Mouse (Mus musculus): Measurements from ENCODE around the gene Wapl. TPM values are rescaled to one million over a fixed set of nuclear protein-coding genes. Genes with fewer than 3 reads are reported as not detected.
A peak's percentile ranks its signal among the peaks of the same experiment; 100 is the strongest.

Wapl gene
- polyA plus RNA-seq, 1 experiment from 2014 or later, result 38.8 TPM

- Histone ChIP-seq H3K36me3 (ENCODE audit: control insufficient read depth, insufficient read depth, low read length) (peaks cover 4% of the 10 kb centered on the region; the same call in 1 of the 2 replicates), H3K4me1 (replicated peaks; ENCODE audit: control insufficient read depth, insufficient read depth, low read length) (peaks cover 11% of the 10 kb centered on the region), H3K4me3 (ENCODE audit: low read depth, low read length) (peak overlapping the region; percentile 95), H3K9me3 (ENCODE audit: control insufficient read depth, low read length) (no peaks in the 10 kb centered on the region), H3K27ac (ENCODE audit: low read depth, low read length) (peak overlapping the region; percentile 93), H3K27me3 (replicated peaks; ENCODE audit: control insufficient read depth, insufficient read depth, low read length) (no peaks in the 10 kb centered on the region), H3K9ac (ENCODE audit: low read depth, low read length) (peak overlapping the region; percentile 94), H3K4me2 (peak overlapping the region; percentile 85)
- DNase-seq (ENCODE audit: low spot score), result no peak
- no peak for ATAC-seq (replicated peaks; ENCODE audit: low FRiP score)
- 20% methylated on average over 9 of the region's 9 CpGs for WGBS
These were observed 1.2 kb downstream of the Wapl start for GRCm38 (mm10) chr14:34674932-34675331.

- Histone ChIP-seq H3K9me3 (ENCODE audit: control insufficient read depth, low read length) (no peaks in the 10 kb centered on the region), H3K36me3 (ENCODE audit: control insufficient read depth, insufficient read depth, low read length) (peaks cover 4% of the 10 kb centered on the region; the same call in 1 of the 2 replicates), H3K27ac (ENCODE audit: low read depth, low read length) (no peak overlapping the region), H3K9ac (ENCODE audit: low read depth, low read length) (0 out of 2 replicates have a peak overlapping the region, but pooled peaks have one; percentile 43), H3K27me3 (replicated peaks; ENCODE audit: control insufficient read depth, insufficient read depth, low read length) (no peaks in the 10 kb centered on the region), H3K4me3 (ENCODE audit: low read depth, low read length) (peak overlapping the region; percentile 48), H3K4me2 (peak overlapping the region; percentile 85), H3K4me1 (replicated peaks; ENCODE audit: control insufficient read depth, insufficient read depth, low read length) (peaks cover 7% of the 10 kb centered on the region)
- WGBS, result 61% methylated on average over 5 of the region's 5 CpGs
- no peak for DNase-seq (ENCODE audit: low spot score)
- ATAC-seq (replicated peaks; ENCODE audit: low FRiP score), result no peak
These were observed 1.7 kb downstream of the Wapl start for GRCm38 (mm10) chr14:34675347-34675865.

GRCm38 (mm10) chr14:34680815-34681214 lies 7.1 kb downstream of the Wapl start:
- ATAC-seq (replicated peaks; ENCODE audit: low FRiP score), result no peak
- WGBS, result 70% methylated on average over 2 of the region's 2 CpGs
- Histone ChIP-seq H3K4me3 (ENCODE audit: low read depth, low read length) (no peak overlapping the region), H3K36me3 (ENCODE audit: control insufficient read depth, insufficient read depth, low read length) (peaks cover 12% of the 10 kb centered on the region; the same call in 1 of the 2 replicates), H3K27me3 (replicated peaks; ENCODE audit: control insufficient read depth, insufficient read depth, low read length) (no peaks in the 10 kb centered on the region), H3K4me2 (no peak overlapping the region), H3K4me1 (replicated peaks; ENCODE audit: control insufficient read depth, insufficient read depth, low read length) (peaks cover 6% of the 10 kb centered on the region; the same call in 1 of the 2 replicates), H3K9me3 (ENCODE audit: control insufficient read depth, low read length) (no peaks in the 10 kb centered on the region), H3K9ac (ENCODE audit: low read depth, low read length) (no peak overlapping the region), H3K27ac (ENCODE audit: low read depth, low read length) (no peak overlapping the region)
- no peak for DNase-seq (ENCODE audit: low spot score)

- Histone ChIP-seq H3K27ac (ENCODE audit: low read depth, low read length) (no peak overlapping the region), H3K27me3 (replicated peaks; ENCODE audit: control insufficient read depth, insufficient read depth, low read length) (no peaks in the 10 kb centered on the region), H3K9ac (ENCODE audit: low read depth, low read length) (no peak overlapping the region), H3K36me3 (ENCODE audit: control insufficient read depth, insufficient read depth, low read length) (peaks cover 8% of the 10 kb centered on the region; the same call in 1 of the 2 replicates), H3K4me2 (no peak overlapping the region), H3K4me1 (replicated peaks; ENCODE audit: control insufficient read depth, insufficient read depth, low read length) (peaks cover 3% of the 10 kb centered on the region; the same call in 1 of the 2 replicates), H3K4me3 (ENCODE audit: low read depth, low read length) (no peak overlapping the region), H3K9me3 (ENCODE audit: control insufficient read depth, low read length) (no peaks in the 10 kb centered on the region)
- DNase-seq (ENCODE audit: low spot score) (no peak), ATAC-seq (replicated peaks; ENCODE audit: low FRiP score) (peak; percentile 67)
These were observed 11.3 kb downstream of the Wapl start for GRCm38 (mm10) chr14:34684989-34685388.

GRCm38 (mm10) chr14:34693970-34694369 lies 20.2 kb downstream of the Wapl start:
- no peak for ATAC-seq (replicated peaks; ENCODE audit: low FRiP score)
- 93% methylated on average over 4 of the region's 4 CpGs for WGBS

GRCm38 (mm10) chr14:34697376-34697775 lies 23.6 kb downstream of the Wapl start:
- Histone ChIP-seq H3K9ac (ENCODE audit: low read depth, low read length) (no peak overlapping the region), H3K4me2 (no peak overlapping the region), H3K36me3 (ENCODE audit: control insufficient read depth, insufficient read depth, low read length) (peaks cover 19% of the 10 kb centered on the region), H3K4me1 (replicated peaks; ENCODE audit: control insufficient read depth, insufficient read depth, low read length) (no peaks in the 10 kb centered on the region), H3K27ac (ENCODE audit: low read depth, low read length) (no peak overlapping the region), H3K4me3 (ENCODE audit: low read depth, low read length) (no peak overlapping the region), H3K9me3 (ENCODE audit: control insufficient read depth, low read length) (no peaks in the 10 kb centered on the region), H3K27me3 (replicated peaks; ENCODE audit: control insufficient read depth, insufficient read depth, low read length) (no peaks in the 10 kb centered on the region)
- ATAC-seq (replicated peaks; ENCODE audit: low FRiP score), result no peak
- no peak for DNase-seq (ENCODE audit: low spot score)
- WGBS, result 72% methylated on average over 1 of the region's 1 CpGs

More at GRCm38 (mm10) chr14:34693970-34694369, 20.2 kb downstream of the Wapl start:
- Histone ChIP-seq H3K4me3 (ENCODE audit: low read depth, low read length) (no peak overlapping the region), H3K4me1 (replicated peaks; ENCODE audit: control insufficient read depth, insufficient read depth, low read length) (no peaks in the 10 kb centered on the region), H3K27me3 (replicated peaks; ENCODE audit: control insufficient read depth, insufficient read depth, low read length) (no peaks in the 10 kb centered on the region), H3K4me2 (no peak overlapping the region), H3K27ac (ENCODE audit: low read depth, low read length) (no peak overlapping the region), H3K36me3 (ENCODE audit: control insufficient read depth, insufficient read depth, low read length) (peaks cover 24% of the 10 kb centered on the region), H3K9ac (ENCODE audit: low read depth, low read length) (no peak overlapping the region), H3K9me3 (ENCODE audit: control insufficient read depth, low read length) (no peaks in the 10 kb centered on the region)
- DNase-seq (ENCODE audit: low spot score), result no peak

- H3K9ac ChIP-seq (ENCODE audit: low read depth, low read length), result no peak overlapping the region
- H3K27ac ChIP-seq (ENCODE audit: low read depth, low read length), result no peak overlapping the region
- no peak overlapping the region for H3K4me2 ChIP-seq
- DNase-seq (ENCODE audit: low spot score) (no peak), ATAC-seq (replicated peaks; ENCODE audit: low FRiP score) (no peak)
- no peaks in the 10 kb centered on the region for H3K9me3 ChIP-seq (ENCODE audit: control insufficient read depth, low read length)
- peaks cover 9% of the 10 kb centered on the region; the same call in 1 of the 2 replicates for H3K36me3 ChIP-seq (ENCODE audit: control insufficient read depth, insufficient read depth, low read length)
- no peaks in the 10 kb centered on the region for H3K4me1 ChIP-seq (replicated peaks; ENCODE audit: control insufficient read depth, insufficient read depth, low read length)
- H3K27me3 ChIP-seq (replicated peaks; ENCODE audit: control insufficient read depth, insufficient read depth, low read length), result no peaks in the 10 kb centered on the region
- no peak overlapping the region for H3K4me3 ChIP-seq (ENCODE audit: low read depth, low read length)
- 90% methylated on average over 2 of the region's 2 CpGs for WGBS
These were observed 36.5 kb downstream of the Wapl start for GRCm38 (mm10) chr14:34710209-34710608.

- Histone ChIP-seq H3K36me3 (ENCODE audit: control insufficient read depth, insufficient read depth, low read length) (peaks cover 11% of the 10 kb centered on the region; the same call in 1 of the 2 replicates), H3K27me3 (replicated peaks; ENCODE audit: control insufficient read depth, insufficient read depth, low read length) (no peaks in the 10 kb centered on the region), H3K4me3 (ENCODE audit: low read depth, low read length) (no peak overlapping the region), H3K4me1 (replicated peaks; ENCODE audit: control insufficient read depth, insufficient read depth, low read length) (no peaks in the 10 kb centered on the region), H3K9me3 (ENCODE audit: control insufficient read depth, low read length) (no peaks in the 10 kb centered on the region), H3K27ac (ENCODE audit: low read depth, low read length) (no peak overlapping the region), H3K4me2 (no peak overlapping the region), H3K9ac (ENCODE audit: low read depth, low read length) (no peak overlapping the region)
- 89% methylated on average over 3 of the region's 3 CpGs for WGBS
- no peak for ATAC-seq (replicated peaks; ENCODE audit: low FRiP score)
- DNase-seq (ENCODE audit: low spot score), result no peak
These were observed 38.3 kb downstream of the Wapl start for GRCm38 (mm10) chr14:34712027-34712426.

GRCm38 (mm10) chr14:34712857-34713256 lies 39.1 kb downstream of the Wapl start:
- H3K9me3 ChIP-seq (ENCODE audit: control insufficient read depth, low read length), result no peaks in the 10 kb centered on the region
- no peak overlapping the region for H3K4me3 ChIP-seq (ENCODE audit: low read depth, low read length)
- peaks cover 11% of the 10 kb centered on the region; the same call in 1 of the 2 replicates for H3K36me3 ChIP-seq (ENCODE audit: control insufficient read depth, insufficient read depth, low read length)
- H3K27me3 ChIP-seq (replicated peaks; ENCODE audit: control insufficient read depth, insufficient read depth, low read length), result no peaks in the 10 kb centered on the region
- no peak overlapping the region for H3K4me2 ChIP-seq
- ATAC-seq (replicated peaks; ENCODE audit: low FRiP score) (no peak), DNase-seq (ENCODE audit: low spot score) (no peak)
- H3K9ac ChIP-seq (ENCODE audit: low read depth, low read length), result no peak overlapping the region
- H3K27ac ChIP-seq (ENCODE audit: low read depth, low read length), result no peak overlapping the region
- no peaks in the 10 kb centered on the region for H3K4me1 ChIP-seq (replicated peaks; ENCODE audit: control insufficient read depth, insufficient read depth, low read length)
- WGBS, result 68% methylated on average over 3 of the region's 3 CpGs
